Mouse (Mus musculus) heart, adult 2 months (tissue): ENCODE measurements around the gene Fgd2.
"Not testable (repeated sequence)": the region's sequence is repeated elsewhere in the genome, so short reads cannot be mapped to it uniquely, and the experiment has no call there.

Experiments used
- CTCF ChIP-seq: fragments of 200-600 bp; IDR thresholded peaks from 2 replicates; pipeline ENCODE4 v1.8.1; 2022; ENCODE audit warnings: antibody characterized with exemption, mild to moderate bottlenecking, moderate library complexity
- EP300 ChIP-seq: fragments of 200-500 bp; IDR thresholded peaks from 2 replicates; pipeline ENCODE4 v1.6.1; 2011; ENCODE audit warnings: low read depth, low read length, control low read depth; ENCODE audit not compliant: insufficient read depth

GRCm38 (mm10) chr17:29351056-29351455, 9.7 kb upstream of the Fgd2 start:
- TF ChIP-seq CTCF, EP300: not testable (repeated sequence)
